ENCODE assay signal across 8 mouse cellular contexts in the genomic region with DNA sequence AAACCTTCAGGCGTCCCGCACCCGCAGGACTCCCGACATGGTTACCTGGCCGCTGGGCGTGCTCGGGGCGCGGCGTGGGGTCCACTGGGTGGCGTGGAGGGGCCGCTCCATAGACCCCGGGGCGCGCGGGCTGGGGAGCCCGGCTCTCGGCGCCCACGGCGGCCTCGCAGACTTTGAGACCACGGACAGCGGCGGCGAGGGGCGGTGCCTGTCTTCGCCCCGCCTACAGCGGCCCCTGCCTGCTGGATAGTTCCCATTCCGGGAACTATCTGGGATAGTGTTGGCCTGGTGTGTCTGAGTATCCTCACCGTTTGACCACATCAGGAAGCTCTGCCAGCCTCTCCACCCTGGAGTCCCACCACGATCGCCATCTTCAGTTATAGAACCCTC. TPM values are rescaled to one million over a fixed set of nuclear protein-coding genes. Genes with fewer than 3 reads are reported as not detected.
DNase-seq lines count a peak whose midpoint lies in the region; ATAC-seq and TF ChIP-seq lines count a peak whose summit lies in the region.

No protein-coding gene starts in this region.

- under 1% methylated on average over 34 of the region's 34 CpGs for WGBS in heart, embryonic 11.5 days (ENCODE audit: insufficient replicate concordance)
- 2% methylated on average over 34 of the region's 34 CpGs for WGBS in hindbrain, embryonic 11.5 days
- WGBS in liver, postnatal 0 days (ENCODE audit: insufficient replicate concordance) = 4% methylated on average over 31 of the region's 34 CpGs

- H3K9ac ChIP-seq in heart, embryonic 11.5 days (ENCODE audit: low read depth, low read length) = no peak overlapping the region
- H3K9ac ChIP-seq in hindbrain, embryonic 11.5 days (ENCODE audit: low read depth, low read length) = no peak overlapping the region
- H3K9ac ChIP-seq in liver, postnatal 0 days (replicated peaks) = no peak overlapping the region

- peak overlapping the region; percentile 43 for H3K4me3 ChIP-seq in heart, embryonic 11.5 days (ENCODE audit: low read depth, low read length)
- peak overlapping the region; percentile 28 for H3K4me3 ChIP-seq in hindbrain, embryonic 11.5 days (ENCODE audit: low read depth, low read length)
- H3K4me3 ChIP-seq in liver, postnatal 0 days (ENCODE audit: low read depth, low read length) = peak overlapping the region; percentile 17; the same call in 1 of the 2 replicates

- ATAC-seq in heart, embryonic 11.5 days (replicated peaks; ENCODE audit: insufficient number of reproducible peaks, low FRiP score, low TSS enrichment) = no peak
- no peak for ATAC-seq in hindbrain, embryonic 11.5 days (ENCODE audit: low FRiP score)
- no peak; the same call in 1 of the 2 replicates for ATAC-seq in liver, postnatal 0 days

- peaks cover 55% of the 10 kb centered on the region for H3K27me3 ChIP-seq in heart, embryonic 11.5 days (ENCODE audit: control insufficient read depth, insufficient read depth, low read length)
- H3K27me3 ChIP-seq in hindbrain, embryonic 11.5 days (ENCODE audit: control insufficient read depth, insufficient read depth, low read length) = peaks cover 57% of the 10 kb centered on the region
- H3K27me3 ChIP-seq in liver, postnatal 0 days (ENCODE audit: insufficient read depth, low read length) = peaks cover 58% of the 10 kb centered on the region

- H3K4me2 ChIP-seq in heart, embryonic 11.5 days = peak overlapping the region; percentile 63
- H3K4me2 ChIP-seq in hindbrain, embryonic 11.5 days (replicated peaks; ENCODE audit: low read depth, low read length) = peak overlapping the region; percentile 52
- H3K4me2 ChIP-seq in liver, postnatal 0 days (ENCODE audit: low read depth, low read length) = 0 out of 2 replicates have a peak overlapping the region, but pooled peaks have one; percentile 35

- intact Hi-C loops in heart, postnatal 36 days (cut with DNase I) = no loop called here

- H3K27ac ChIP-seq in heart, embryonic 11.5 days (ENCODE audit: low read depth, low read length) = no peak overlapping the region
- H3K27ac ChIP-seq in hindbrain, embryonic 11.5 days (ENCODE audit: low read depth, low read length) = no peak overlapping the region
- H3K27ac ChIP-seq in liver, postnatal 0 days (ENCODE audit: low read depth) = no peak overlapping the region

- H3K9me3 ChIP-seq in heart, embryonic 11.5 days (replicated peaks; ENCODE audit: control insufficient read depth, low read length) = no peaks in the 10 kb centered on the region
- no peaks in the 10 kb centered on the region for H3K9me3 ChIP-seq in hindbrain, embryonic 11.5 days (ENCODE audit: control insufficient read depth, low read length)
- H3K9me3 ChIP-seq in liver, postnatal 0 days (ENCODE audit: low read length) = no peaks in the 10 kb centered on the region

- no peak for TF ChIP-seq EP300 in liver, postnatal 0 days (IDR thresholded peaks at IDR 0.05; ENCODE audit: low read depth)

- no peak for DNase-seq in heart, postnatal 36 days
- peak; percentile 65 for DNase-seq in R1 (ENCODE audit: low read depth, low spot score)
- peak; percentile 58 for DNase-seq in hindbrain, embryonic 11.5 days (ENCODE audit: low spot score)
- DNase-seq in liver, postnatal 0 days = no peak
- DNase-seq in frontal cortex, postnatal 25 days (ENCODE audit: low spot score in 2 of 2) = no peak
- DNase-seq in cerebellum, postnatal 10 days = no peak
- no peak for DNase-seq in layer of hippocampus, adult 11-12 months (ENCODE audit: low spot score)

- peaks cover 18% of the 10 kb centered on the region for H3K4me1 ChIP-seq in heart, embryonic 11.5 days (ENCODE audit: control insufficient read depth, insufficient read depth, low read length)
- H3K4me1 ChIP-seq in hindbrain, embryonic 11.5 days (replicated peaks; ENCODE audit: control insufficient read depth, insufficient read depth, low read length) = peaks cover 4% of the 10 kb centered on the region; the same call in 1 of the 2 replicates
- H3K4me1 ChIP-seq in liver, postnatal 0 days (ENCODE audit: insufficient read depth) = peaks cover 18% of the 10 kb centered on the region; the same call in 1 of the 2 replicates

- no peaks in the 10 kb centered on the region for H3K36me3 ChIP-seq in heart, embryonic 11.5 days (ENCODE audit: control insufficient read depth, insufficient read depth, low read length)
- no peaks in the 10 kb centered on the region for H3K36me3 ChIP-seq in hindbrain, embryonic 11.5 days (ENCODE audit: control insufficient read depth, insufficient read depth, low read length)
- no peaks in the 10 kb centered on the region for H3K36me3 ChIP-seq in liver, postnatal 0 days (replicated peaks; ENCODE audit: insufficient read depth, low read length)

- no peak for TF ChIP-seq CTCF in liver, postnatal 0 days (IDR thresholded peaks at IDR 0.05; ENCODE audit: low read depth)

RNA-seq across cellular contexts. Expression of a gene that starts 0.9 kb away (rescaled TPM):
- polyA plus RNA-seq in heart, embryonic 11.5 days (2014; fragmentation: Nextera tagmentation; extraction: Ambion mirVana) = 0.23 TPM in 1 of 2 replicates, not detected in the other
- not detected for total RNA-seq in heart, postnatal 36 days (2021)
- polyA plus RNA-seq in hindbrain, embryonic 11.5 days (2014; fragmentation: Nextera tagmentation; extraction: Ambion mirVana) = 0.14 and 0.34 TPM in 2 replicates
- polyA plus RNA-seq in liver, postnatal 0 days (2015; fragmentation: Nextera tagmentation; extraction: Ambion mirVana) = 0.07 and 0.11 TPM in 2 replicates

RNA-seq across cellular contexts. Expression of a gene that starts 24.0 kb away (rescaled TPM):
- polyA plus RNA-seq in heart, embryonic 11.5 days (2014; fragmentation: Nextera tagmentation; extraction: Ambion mirVana) = 69.4 and 78.6 TPM in 2 replicates
- total RNA-seq in heart, postnatal 36 days (2021) = 10 to 100 TPM; 79.4 to 89.8 TPM
- polyA plus RNA-seq in hindbrain, embryonic 11.5 days (2014; fragmentation: Nextera tagmentation; extraction: Ambion mirVana) = 51.4 and 56.5 TPM in 2 replicates
- 38.7 and 43.0 TPM in 2 replicates for polyA plus RNA-seq in liver, postnatal 0 days (2015; fragmentation: Nextera tagmentation; extraction: Ambion mirVana)

Comparison
In these comparisons a context has a peak if more than half of its experiments do, and no peak if none do; other contexts are left out.
1. DNase-seq: peak in R1 (single experiment) and hindbrain, embryonic 11.5 days (single experiment); none in heart, postnatal 36 days (0 of 2), liver, postnatal 0 days (single experiment), frontal cortex, postnatal 25 days (0 of 2), cerebellum, postnatal 10 days (0 of 2) and layer of hippocampus, adult 11-12 months (single experiment).
2. Peak in every context shown above with its lines, with median percentiles within 50 percentile points of each other: H3K4me2 ChIP-seq and H3K4me3 ChIP-seq.